In genomic region chr1:132586679-132587201, GRCm38 (mm10) we compare ENCODE assay signal across 13 mouse cellular contexts. TPM values are rescaled to one million over a fixed set of nuclear protein-coding genes. Genes with fewer than 3 reads are reported as not detected.
DNase-seq lines count a peak whose midpoint lies in the region; ATAC-seq and TF ChIP-seq lines count a peak whose summit lies in the region.
"Had no signal": no experiment of that assay in that cellular context is flagged by ENCODE, and none has a peak within 500 bp of the region (broad histone marks: within the 10 kb centered on the region; RNA-seq: fewer than 3 reads in every experiment).

No protein-coding gene starts in this region.

- no peak overlapping the region for H3K27ac ChIP-seq in CH12.LX (ENCODE audit: insufficient read depth, low read depth)
- no peak overlapping the region for H3K27ac ChIP-seq in liver, embryonic 13.5 days

- no peak for TF ChIP-seq EP300 in CH12.LX (IDR thresholded peaks at IDR 0.05; ENCODE audit: low read length)

- TF ChIP-seq POLR2A in CH12.LX (IDR thresholded peaks at IDR 0.05; ENCODE audit: low read depth, low read length), result no peak

- peak; percentile 68 for ATAC-seq in liver, embryonic 13.5 days (ENCODE audit: low read depth)
- no peak for ATAC-seq in erythroblast, adult 5-6 weeks (replicated peaks; ENCODE audit: low FRiP score, poor library complexity, severe bottlenecking)

- H3K4me1 ChIP-seq in CH12.LX (ENCODE audit: control insufficient read depth in 1 of 2, insufficient read depth in 2 of 2), result peaks cover 10 to 15% of the 10 kb centered on the region in 2 experiments
- peaks cover 8% of the 10 kb centered on the region; the same call in 1 of the 2 replicates for H3K4me1 ChIP-seq in liver, embryonic 13.5 days (replicated peaks)

- no peaks in the 10 kb centered on the region for H3K36me3 ChIP-seq in CH12.LX (replicated peaks in 1 of 2; ENCODE audit: control insufficient read depth in 1 of 2, insufficient read depth in 1 of 2, low read length in 1 of 2)
- H3K36me3 ChIP-seq in liver, embryonic 13.5 days, result no peaks in the 10 kb centered on the region

- dilution Hi-C loops in CH12.LX (cut with MboI; ENCODE audit: extremely low pct_ligation_motif_present, extremely low pct_unique_long_range_greater_than_20kb, low sequenced_read_pairs), result no loop called here

- H3K9me3 ChIP-seq in CH12.LX (replicated peaks; ENCODE audit: low read length), result no peaks in the 10 kb centered on the region
- H3K9me3 ChIP-seq in liver, embryonic 13.5 days (replicated peaks), result no peaks in the 10 kb centered on the region

- no peaks in the 10 kb centered on the region for H3K79me2 ChIP-seq in CH12.LX (replicated peaks; ENCODE audit: control insufficient read depth, extremely low read depth, insufficient read depth, poor library complexity, severe bottlenecking)

- DNase-seq in embryo, embryonic 10 days (ENCODE audit: low spot score), result peak; percentile 20
- no peak for DNase-seq in embryo, embryonic 9.5 days (ENCODE audit: extremely low spot score)
- no peak for DNase-seq in CH12.LX (ENCODE audit: extremely low read depth)
- DNase-seq in kidney, adult 8-10 months, result peak; percentile 67 to 69
- DNase-seq in liver, embryonic 13.5 days, result no peak
- DNase-seq in ovary, postnatal 14 days (ENCODE audit: low spot score), result no peak
- DNase-seq in gastrocnemius, postnatal 10 days, result no peak
- DNase-seq: adrenal gland, adult 2 months; cerebellum, adult 11 months; heart, postnatal 4 days; layer of hippocampus, postnatal 36 days had no signal

- TF ChIP-seq RAD21 in CH12.LX (IDR thresholded peaks at IDR 0.05; ENCODE audit: low read depth, low read length), result no peak

- WGBS in liver, embryonic 13.5 days (ENCODE audit: insufficient replicate concordance), result 52% methylated on average over 15 of the region's 15 CpGs

- in situ Hi-C loops in CH12.LX (cut with MboI; ENCODE audit: low pct_ligation_motif_present, low pct_unique_long_range_greater_than_20kb, low sequenced_read_pairs), result no loop called here

- peaks cover 57% of the 10 kb centered on the region for H3K27me3 ChIP-seq in CH12.LX (replicated peaks)
- no peaks in the 10 kb centered on the region for H3K27me3 ChIP-seq in liver, embryonic 13.5 days

- no peak overlapping the region for H3K4me3 ChIP-seq in CH12.LX (replicated peaks in 1 of 3; ENCODE audit: low read depth in 2 of 3, low read length in 2 of 3, poor library complexity in 1 of 3)
- no peak overlapping the region for H3K4me3 ChIP-seq in liver, embryonic 13.5 days (replicated peaks)

- TF ChIP-seq CTCF in CH12.LX (conservative IDR thresholded peaks at IDR 0.05 in 1 of 2, IDR thresholded peaks at IDR 0.05 in 1 of 2; ENCODE audit: low read depth in 2 of 2, low read length in 2 of 2), result no peak

- no peak overlapping the region for H3K4me2 ChIP-seq in CH12.LX (ENCODE audit: insufficient read depth, low read depth, poor library complexity, severe bottlenecking)
- H3K4me2 ChIP-seq in liver, embryonic 13.5 days, result no peak overlapping the region

- no peak overlapping the region for H3K9ac ChIP-seq in CH12.LX (ENCODE audit: insufficient read depth, low read depth)
- no peak overlapping the region for H3K9ac ChIP-seq in liver, embryonic 13.5 days

TF ChIP-seq in CH12.LX, 34 proteins besides CTCF, POLR2A, EP300 and RAD21:
- no peak for TF ChIP-seq NRF1 (IDR thresholded peaks at IDR 0.05; ENCODE audit: low read depth, low read length)
- TF ChIP-seq BHLHE40 (IDR thresholded peaks at IDR 0.05; ENCODE audit: low read depth, low read length), result peak; percentile 45; the same call in 1 of the 2 replicates
- no peak for TF ChIP-seq USF1 (IDR thresholded peaks at IDR 0.05; ENCODE audit: low read depth, low read length)
- no peak for TF ChIP-seq JUND (conservative IDR thresholded peaks at IDR 0.05; ENCODE audit: low read depth, low read length)
- no peak for TF ChIP-seq MAFK (IDR thresholded peaks at IDR 0.05; ENCODE audit: insufficient replicate concordance, low read length)
TF ChIP-seq in CH12.LX: peak in this region for 1.

RNA-seq across cellular contexts. Expression of gene Cntn2, which starts 43.7 kb away (rescaled TPM):
- total RNA-seq in CH12.LX (2012; rRNA removed) (0.04 and 0.08 TPM in 2 replicates), CH12.LX (2014; rRNA removed) (0.05 and 0.07 TPM in 2 replicates)
- polyA plus RNA-seq in CH12.LX (2012; ENCODE audit: insufficient read length, low read depth), result 0.04 TPM in 2 replicates
- 0.09 TPM in 1 of 2 replicates, not detected in the other for polyA plus RNA-seq in liver, embryonic 13.5 days (2015; fragmentation: Nextera tagmentation; extraction: Ambion mirVana)
- total RNA-seq in erythroblast, adult 5-6 weeks (2015; ENCODE audit: low replicate concordance), result not detected in 2 replicates
- not detected in 2 replicates for total RNA-seq in erythroblast, adult 5-6 weeks (2017; ENCODE audit: low replicate concordance)
- total RNA-seq in gastrocnemius, postnatal 10 days (2021), result under 1 TPM; 0.11 to 0.21 TPM
- total RNA-seq: adrenal gland, adult 2 months; gastrocnemius, adult 8-10 months had no signal

Comparison
In these comparisons a context has a peak if more than half of its experiments do, and no peak if none do; other contexts are left out.
1. DNase-seq: peak in embryo, embryonic 10 days (single experiment) and kidney, adult 8-10 months (2 of 2); none in embryo, embryonic 9.5 days (single experiment), CH12.LX (single experiment), liver, embryonic 13.5 days (single experiment), ovary, postnatal 14 days (single experiment) and gastrocnemius, postnatal 10 days (single experiment).